Mouse (Mus musculus): ENCODE results near the gene Ralbp1.
A peak's percentile ranks its signal among the peaks of the same experiment; 100 is the strongest.

Gene Ralbp1

GRCm38 (mm10) chr17:65847694-65848449, 37.7 kb downstream of the Ralbp1 start:
- no peak for DNase-seq

GRCm38 (mm10) chr17:65845423-65845822, 40.2 kb downstream of the Ralbp1 start:
- no peak for DNase-seq

- no peak for DNase-seq
Observed at GRCm38 (mm10) chr17:65842669-65843381, 42.8 kb downstream of the Ralbp1 start.

- DNase-seq = no peak
Observed at GRCm38 (mm10) chr17:65839541-65840256, 45.9 kb downstream of the Ralbp1 start.

- DNase-seq = no peak
Observed at GRCm38 (mm10) chr17:65836746-65837145, 48.9 kb downstream of the Ralbp1 start.

- DNase-seq = no peak
Observed at GRCm38 (mm10) chr17:65833891-65834290, 51.7 kb downstream of the Ralbp1 start.

- DNase-seq = no peak
Observed at GRCm38 (mm10) chr17:65830216-65830863, 55.3 kb downstream of the Ralbp1 start.

- no peak for DNase-seq
Observed at GRCm38 (mm10) chr17:65828951-65829350, 56.6 kb downstream of the Ralbp1 start.

DNA sequence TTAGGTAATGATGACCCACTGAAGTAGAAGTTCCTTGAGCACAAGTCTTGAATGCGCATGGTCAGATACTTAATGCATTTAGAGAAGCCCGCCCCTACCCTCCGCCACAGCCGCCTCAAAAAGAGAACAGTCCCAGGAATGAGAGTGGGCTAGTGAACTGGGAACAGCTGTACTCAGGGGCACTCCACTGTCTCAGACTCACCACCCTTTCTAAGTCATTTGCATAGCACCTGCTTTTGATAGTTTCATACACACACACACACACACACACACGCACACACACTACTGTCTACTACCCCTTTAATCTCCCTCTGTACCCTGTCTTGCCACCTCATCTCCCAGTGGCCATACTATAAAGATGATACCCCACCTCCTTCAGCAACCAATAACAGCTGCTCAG, 57.7 kb downstream of the Ralbp1 start:
- DNase-seq = no peak

GRCm38 (mm10) chr17:65827119-65827840, 58.3 kb downstream of the Ralbp1 start:
- DNase-seq = no peak

GRCm38 (mm10) chr17:65826257-65826656, 59.3 kb downstream of the Ralbp1 start:
- DNase-seq = peak; percentile 22 to 30

GRCm38 (mm10) chr17:65824246-65824645, 61.4 kb downstream of the Ralbp1 start:
- DNase-seq = no peak

DNA sequence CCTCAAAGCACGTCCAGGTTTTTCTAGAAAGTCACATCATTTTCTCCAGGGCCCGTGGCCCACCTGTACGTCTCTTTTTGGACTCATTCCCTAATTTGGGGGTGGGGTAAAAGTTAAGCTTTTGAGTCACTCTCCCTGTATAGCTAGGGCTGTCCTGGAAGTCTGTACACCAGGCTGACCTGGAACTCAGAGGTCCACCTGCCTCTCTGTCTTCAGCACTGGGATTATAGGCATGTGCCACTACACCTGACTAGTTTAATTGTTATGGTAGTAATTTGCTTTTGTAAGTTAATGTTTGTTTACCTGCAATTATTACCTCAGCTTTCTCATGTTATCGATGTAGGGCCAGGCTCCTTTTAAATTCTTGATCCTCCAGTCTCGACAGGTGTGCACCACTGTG, 63.2 kb downstream of the Ralbp1 start:
- DNase-seq = no peak

GRCm38 (mm10) chr17:65820197-65820596, 65.4 kb downstream of the Ralbp1 start:
- no peak for DNase-seq

DNA sequence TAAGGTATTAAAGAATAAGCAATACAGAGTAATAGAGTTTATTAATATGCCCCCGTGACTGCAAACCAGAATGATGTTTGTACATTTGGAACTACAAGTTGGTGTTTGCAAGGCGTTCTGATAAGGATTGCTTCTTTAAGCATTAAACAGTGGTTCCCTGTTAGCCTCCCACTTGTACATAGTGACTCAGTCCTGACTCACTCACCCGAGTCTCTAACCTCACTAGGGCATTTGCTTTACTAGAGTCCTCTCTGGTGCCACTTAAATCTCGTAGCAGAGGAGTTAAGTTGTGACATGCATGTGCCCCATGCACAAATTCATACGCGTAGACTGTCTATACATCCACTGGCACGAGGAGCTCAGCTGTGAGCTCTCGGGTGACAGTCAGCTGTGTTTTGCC, 71.8 kb downstream of the Ralbp1 start:
- no peak for DNase-seq

- DNase-seq = no peak
Observed at GRCm38 (mm10) chr17:65811032-65811431, 74.6 kb downstream of the Ralbp1 start.

DNA sequence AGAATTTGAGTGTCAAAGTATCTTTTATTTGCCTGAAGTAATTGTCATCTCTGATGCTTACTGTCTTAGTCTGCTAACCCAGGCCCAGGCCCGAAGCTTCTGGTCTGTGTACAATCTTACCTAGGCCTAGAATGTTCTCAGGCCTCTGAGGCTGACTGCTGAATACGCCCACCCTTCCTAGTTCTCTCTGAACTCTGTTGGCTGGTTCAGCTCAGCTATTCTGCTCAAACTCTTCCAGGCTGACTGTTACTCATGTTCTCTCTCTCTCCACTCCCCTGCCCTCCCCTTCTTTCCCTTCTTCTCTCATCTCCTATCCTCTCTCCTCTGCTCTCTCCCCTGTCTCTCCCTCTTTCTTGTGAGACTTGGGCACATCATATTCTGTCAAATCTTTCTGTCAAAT, 79.2 kb downstream of the Ralbp1 start:
- no peak for DNase-seq

GRCm38 (mm10) chr17:65805966-65806365, 79.6 kb downstream of the Ralbp1 start:
- no peak for DNase-seq

DNA sequence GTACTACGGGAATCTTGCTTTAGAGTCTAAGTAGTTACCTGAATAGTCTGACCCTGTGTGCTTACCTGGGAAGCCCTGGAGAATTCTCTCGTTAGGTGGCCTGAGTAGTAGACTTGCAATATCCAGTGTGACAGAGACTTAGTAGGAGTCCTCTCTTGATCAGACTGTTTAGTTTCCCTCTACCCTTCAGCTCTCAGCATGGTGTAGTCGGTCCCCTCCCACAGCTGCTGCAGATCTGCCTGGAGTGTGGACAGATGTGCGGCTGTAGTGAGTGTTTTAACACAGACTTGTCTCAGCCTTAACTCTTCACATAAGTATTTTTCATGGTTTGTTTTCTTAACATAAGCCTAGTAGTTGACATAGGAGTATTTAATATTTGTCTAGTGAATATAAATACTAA, 83.6 kb downstream of the Ralbp1 start:
- DNase-seq = no peak

DNA sequence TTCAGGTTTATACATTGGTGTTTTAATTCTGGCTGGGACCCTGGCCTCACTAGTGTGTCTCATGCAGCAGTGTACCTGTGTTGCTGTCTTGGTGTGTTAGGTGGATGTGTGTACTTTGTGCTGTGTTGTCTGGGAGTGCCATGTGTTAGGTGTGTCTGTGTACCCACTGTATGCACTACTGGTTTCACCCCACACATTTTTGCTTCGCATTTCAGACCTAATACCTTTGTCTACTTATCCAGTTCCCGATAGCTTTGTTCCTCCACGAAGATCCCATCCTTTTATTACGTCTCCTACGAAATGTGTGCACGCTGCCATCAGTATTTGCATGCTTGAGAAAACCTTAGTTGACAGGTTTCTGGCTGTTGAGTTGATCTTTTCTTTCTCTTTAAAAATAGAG, 85.1 kb downstream of the Ralbp1 start:
- DNase-seq = no peak

DNA sequence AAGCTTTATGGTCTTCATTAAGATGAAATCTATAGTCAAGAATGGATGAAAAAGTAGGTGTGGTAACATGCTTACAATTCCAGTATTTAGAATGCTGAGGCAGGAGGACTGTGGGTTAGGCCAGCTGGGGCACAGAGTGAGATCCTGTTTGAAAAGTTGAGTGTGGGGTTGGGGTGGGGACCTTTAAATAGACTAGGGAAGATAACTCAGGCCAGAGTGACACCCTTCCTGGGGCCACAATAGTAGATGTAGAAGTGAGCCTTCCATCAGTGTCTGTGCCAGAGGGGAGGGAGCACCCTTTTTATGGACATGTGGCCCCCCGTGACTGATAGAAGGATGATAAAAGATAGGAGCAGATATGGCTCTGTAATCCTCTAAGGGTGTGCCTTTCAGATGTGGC, 86.2 kb downstream of the Ralbp1 start:
- no peak for DNase-seq

DNA sequence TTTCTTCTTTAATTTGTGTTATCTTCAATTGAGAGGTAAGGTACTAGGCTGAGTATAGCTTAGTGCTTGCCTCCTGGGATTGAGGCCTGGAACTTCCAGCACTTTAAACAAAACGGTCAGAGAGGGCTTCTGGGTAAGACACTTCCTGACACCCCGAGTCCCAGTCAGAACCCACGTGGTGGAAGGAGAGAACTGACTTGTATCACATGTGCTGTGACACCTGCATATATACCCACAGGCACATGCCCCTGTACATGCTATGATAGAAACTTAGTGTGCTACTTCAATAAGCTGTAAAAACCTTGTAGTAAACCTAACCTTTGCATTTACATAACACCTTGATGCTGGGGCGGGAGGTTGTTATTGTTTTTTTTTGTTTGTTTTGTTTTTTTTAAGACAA, 87.2 kb downstream of the Ralbp1 start:
- DNase-seq = peak; percentile 19 to 42
